Mouse (Mus musculus): ENCODE results near the gene Kl. TPM values are rescaled to one million over a fixed set of nuclear protein-coding genes. Genes with fewer than 3 reads are reported as not detected.

The Kl gene
- polyA plus RNA-seq, 2 experiments: 0.02 to 0.03 TPM

DNA sequence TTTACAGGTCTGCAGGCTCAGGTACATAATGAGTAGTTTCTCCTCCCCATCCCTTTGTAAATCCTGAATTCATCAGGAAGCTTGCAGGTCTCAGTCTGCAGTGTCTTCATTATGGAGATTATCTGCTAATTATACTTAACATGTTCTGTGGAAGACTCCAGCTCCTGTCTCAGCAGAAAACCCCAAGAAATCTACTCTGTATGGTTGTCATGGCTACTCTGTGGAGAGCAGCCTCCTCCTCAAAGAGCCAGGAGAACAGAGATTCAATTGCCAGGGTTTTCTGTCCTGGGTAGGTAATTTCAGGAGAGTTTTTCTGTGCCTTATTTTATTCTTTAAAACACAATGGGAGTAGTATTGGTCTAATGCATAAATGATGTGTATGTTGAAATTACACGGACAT lies 70.5 kb downstream of the Kl start:
- DNase-seq (ENCODE audit: low read depth in 3 of 3, low spot score in 3 of 3) (no peak), ATAC-seq (ENCODE audit: insufficient read depth) (no peak)
- no peak overlapping the region for H3K9ac ChIP-seq (replicated peaks)
- H3K4me3 ChIP-seq (ENCODE audit: insufficient read depth in 1 of 2, low read depth in 2 of 2, low read length in 2 of 2): no peak overlapping the region
- H3K27ac ChIP-seq: no peak overlapping the region
- peaks cover 0 to 2% of the 10 kb centered on the region in 2 experiments; a peak in 1 of 4 replicates for H3K4me1 ChIP-seq (replicated peaks; ENCODE audit: control insufficient read depth in 2 of 2, insufficient read depth in 2 of 2, low read length in 1 of 2)
- H3K4me2 ChIP-seq (ENCODE audit: low read depth): no peak overlapping the region
- H3K9me3 ChIP-seq (ENCODE audit: control insufficient read depth, low read length): no peaks in the 10 kb centered on the region
- no peaks in the 10 kb centered on the region for H3K27me3 ChIP-seq (ENCODE audit: control insufficient read depth, insufficient read depth, low read length)
- 38% methylated on average over 1 of the region's 1 CpGs for WGBS (ENCODE audit: insufficient replicate concordance)
- no peaks in the 10 kb centered on the region for H3K36me3 ChIP-seq (replicated peaks; ENCODE audit: control insufficient read depth, insufficient read depth, low read depth)
- no peak for TF ChIP-seq CTCF (IDR thresholded peaks at IDR 0.05; ENCODE audit: low read depth)
- no peak for TF ChIP-seq EP300 (IDR thresholded peaks at IDR 0.05; ENCODE audit: low read depth)

DNA sequence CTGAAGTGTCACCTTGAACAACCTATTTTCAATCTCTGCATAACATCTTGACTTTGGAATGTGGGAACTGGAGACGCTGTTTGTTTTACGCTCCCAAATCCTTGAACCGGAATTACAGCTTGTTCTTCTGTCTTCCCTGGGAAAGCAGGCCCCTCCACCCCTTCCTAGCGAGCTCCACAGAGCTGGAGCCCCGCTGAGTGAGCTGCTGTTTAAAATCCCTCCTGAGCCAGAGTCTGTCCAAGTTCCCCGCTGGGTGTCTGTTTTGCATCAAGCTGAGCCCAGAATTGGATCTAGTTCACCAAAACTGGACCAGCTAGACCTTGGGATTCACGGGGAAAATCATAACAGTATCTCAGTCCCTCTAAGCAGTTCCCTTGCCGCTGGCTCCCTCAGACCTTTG lies 71.1 kb downstream of the Kl start:
- no peak overlapping the region for H3K9ac ChIP-seq (replicated peaks)
- H3K4me3 ChIP-seq (ENCODE audit: insufficient read depth in 1 of 2, low read depth in 2 of 2, low read length in 2 of 2): no peak overlapping the region
- H3K36me3 ChIP-seq (replicated peaks; ENCODE audit: control insufficient read depth, insufficient read depth, low read depth): no peaks in the 10 kb centered on the region
- H3K27me3 ChIP-seq (ENCODE audit: control insufficient read depth, insufficient read depth, low read length): no peaks in the 10 kb centered on the region
- DNase-seq (ENCODE audit: low read depth in 3 of 3, low spot score in 3 of 3) (no peak), ATAC-seq (ENCODE audit: insufficient read depth) (no peak)
- WGBS (ENCODE audit: insufficient replicate concordance): 46% methylated on average over 8 of the region's 8 CpGs
- no peaks in the 10 kb centered on the region for H3K9me3 ChIP-seq (ENCODE audit: control insufficient read depth, low read length)
- no peak overlapping the region for H3K4me2 ChIP-seq (ENCODE audit: low read depth)
- H3K4me1 ChIP-seq (replicated peaks; ENCODE audit: control insufficient read depth in 2 of 2, insufficient read depth in 2 of 2, low read length in 1 of 2): peaks cover 0 to 2% of the 10 kb centered on the region in 2 experiments; a peak in 1 of 4 replicates
- H3K27ac ChIP-seq: no peak overlapping the region
- TF ChIP-seq EP300 (IDR thresholded peaks at IDR 0.05; ENCODE audit: low read depth): no peak
- no peak for TF ChIP-seq CTCF (IDR thresholded peaks at IDR 0.05; ENCODE audit: low read depth)

GRCm38 (mm10) chr5:151024483-151024882 lies 72.1 kb downstream of the Kl start:
- ATAC-seq (ENCODE audit: insufficient read depth) (no peak), DNase-seq (ENCODE audit: low read depth in 3 of 3, low spot score in 3 of 3) (no peak)
- Histone ChIP-seq H3K9ac (replicated peaks) (no peak overlapping the region), H3K27ac (no peak overlapping the region), H3K9me3 (ENCODE audit: control insufficient read depth, low read length) (no peaks in the 10 kb centered on the region), H3K27me3 (ENCODE audit: control insufficient read depth, insufficient read depth, low read length) (no peaks in the 10 kb centered on the region), H3K4me3 (ENCODE audit: insufficient read depth in 1 of 2, low read depth in 2 of 2, low read length in 2 of 2) (no peak overlapping the region), H3K4me2 (ENCODE audit: low read depth) (no peak overlapping the region), H3K4me1 (replicated peaks; ENCODE audit: control insufficient read depth in 2 of 2, insufficient read depth in 2 of 2, low read length in 1 of 2) (peaks cover 0 to 2% of the 10 kb centered on the region in 2 experiments; a peak in 1 of 4 replicates), H3K36me3 (replicated peaks; ENCODE audit: control insufficient read depth, insufficient read depth, low read depth) (no peaks in the 10 kb centered on the region)
- TF ChIP-seq CTCF (IDR thresholded peaks at IDR 0.05; ENCODE audit: low read depth) (no peak), EP300 (IDR thresholded peaks at IDR 0.05; ENCODE audit: low read depth) (no peak)
- WGBS (ENCODE audit: insufficient replicate concordance): 59% methylated on average over 2 of the region's 2 CpGs

- ATAC-seq (ENCODE audit: insufficient read depth): no peak
- H3K4me3 ChIP-seq (ENCODE audit: insufficient read depth in 1 of 2, low read depth in 2 of 2, low read length in 2 of 2): no peak overlapping the region
- no peak for DNase-seq (ENCODE audit: low read depth in 3 of 3, low spot score in 3 of 3)
These were observed 73.7 kb downstream of the Kl start for GRCm38 (mm10) chr5:151026069-151026468.

GRCm38 (mm10) chr5:151027171-151027570 lies 74.8 kb downstream of the Kl start:
- Histone ChIP-seq H3K4me3 (ENCODE audit: insufficient read depth in 1 of 2, low read depth in 2 of 2, low read length in 2 of 2) (no peak overlapping the region), H3K4me2 (ENCODE audit: low read depth) (no peak overlapping the region), H3K4me1 (replicated peaks; ENCODE audit: control insufficient read depth in 2 of 2, insufficient read depth in 2 of 2, low read length in 1 of 2) (no peaks in the 10 kb centered on the region), H3K27me3 (ENCODE audit: control insufficient read depth, insufficient read depth, low read length) (no peaks in the 10 kb centered on the region), H3K27ac (no peak overlapping the region), H3K36me3 (replicated peaks; ENCODE audit: control insufficient read depth, insufficient read depth, low read depth) (no peaks in the 10 kb centered on the region), H3K9ac (replicated peaks) (no peak overlapping the region), H3K9me3 (ENCODE audit: control insufficient read depth, low read length) (no peaks in the 10 kb centered on the region)
- DNase-seq (ENCODE audit: low read depth in 3 of 3, low spot score in 3 of 3): no peak
- WGBS (ENCODE audit: insufficient replicate concordance): 62% methylated on average over 7 of the region's 7 CpGs
- no peak for ATAC-seq (ENCODE audit: insufficient read depth)
- TF ChIP-seq EP300 (IDR thresholded peaks at IDR 0.05; ENCODE audit: low read depth) (no peak), CTCF (IDR thresholded peaks at IDR 0.05; ENCODE audit: low read depth) (no peak)

More at GRCm38 (mm10) chr5:151026069-151026468, 73.7 kb downstream of the Kl start:
- Histone ChIP-seq H3K4me1 (replicated peaks; ENCODE audit: control insufficient read depth in 2 of 2, insufficient read depth in 2 of 2, low read length in 1 of 2) (no peaks in the 10 kb centered on the region), H3K9me3 (ENCODE audit: control insufficient read depth, low read length) (no peaks in the 10 kb centered on the region), H3K4me2 (ENCODE audit: low read depth) (no peak overlapping the region), H3K27ac (no peak overlapping the region), H3K27me3 (ENCODE audit: control insufficient read depth, insufficient read depth, low read length) (no peaks in the 10 kb centered on the region), H3K36me3 (replicated peaks; ENCODE audit: control insufficient read depth, insufficient read depth, low read depth) (no peaks in the 10 kb centered on the region), H3K9ac (replicated peaks) (no peak overlapping the region)
- 42% methylated on average over 4 of the region's 4 CpGs for WGBS (ENCODE audit: insufficient replicate concordance)
- TF ChIP-seq EP300 (IDR thresholded peaks at IDR 0.05; ENCODE audit: low read depth) (no peak), CTCF (IDR thresholded peaks at IDR 0.05; ENCODE audit: low read depth) (no peak)

Data from liver, embryonic 14.5 days (tissue).